Mouse (Mus musculus): ENCODE data around the gene Lrrc17.
"Not testable (repeated sequence)": the region's sequence is repeated elsewhere in the genome, so short reads cannot be mapped to it uniquely, and the experiment has no call there.

The Lrrc17 gene

DNA sequence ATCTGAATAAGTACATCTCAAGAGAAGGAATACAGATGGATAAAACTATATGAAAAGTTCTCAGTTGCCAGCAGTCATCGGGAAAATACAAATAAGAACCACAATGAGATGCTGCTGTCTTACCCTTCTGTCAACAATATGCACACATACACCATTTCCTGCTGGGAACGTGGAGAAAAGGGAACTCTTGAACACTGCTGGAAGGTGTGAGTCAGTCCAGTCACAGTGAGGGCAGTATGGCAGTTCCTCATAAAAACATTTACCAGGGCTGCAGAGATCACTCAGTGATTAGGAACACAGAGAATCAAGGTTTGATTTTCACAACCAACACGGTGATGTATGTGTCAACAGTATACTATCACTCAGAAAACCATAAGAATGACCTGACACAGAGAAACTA, 67.6 kb downstream of the Lrrc17 start:
- DNase-seq: no peak

DNA sequence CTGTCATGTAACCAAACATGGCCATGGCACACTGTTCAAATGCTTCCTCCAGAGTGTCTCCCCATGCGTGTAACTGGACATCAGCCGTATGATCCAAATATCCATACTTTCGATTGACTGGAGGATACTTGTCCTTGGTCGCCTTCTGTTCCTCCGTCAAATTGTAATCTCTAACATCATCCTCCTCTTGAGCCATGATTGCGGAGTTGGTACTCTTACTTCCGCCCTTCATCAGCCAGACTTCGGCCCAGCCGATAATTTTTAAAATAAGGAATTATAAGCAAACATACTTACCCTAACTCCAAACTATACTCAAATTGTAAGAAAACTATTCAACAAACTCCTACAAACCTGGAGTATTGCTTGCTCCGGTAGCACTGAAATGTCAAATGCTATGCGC, 70.9 kb downstream of the Lrrc17 start:
- not testable (repeated sequence) for DNase-seq

DNA sequence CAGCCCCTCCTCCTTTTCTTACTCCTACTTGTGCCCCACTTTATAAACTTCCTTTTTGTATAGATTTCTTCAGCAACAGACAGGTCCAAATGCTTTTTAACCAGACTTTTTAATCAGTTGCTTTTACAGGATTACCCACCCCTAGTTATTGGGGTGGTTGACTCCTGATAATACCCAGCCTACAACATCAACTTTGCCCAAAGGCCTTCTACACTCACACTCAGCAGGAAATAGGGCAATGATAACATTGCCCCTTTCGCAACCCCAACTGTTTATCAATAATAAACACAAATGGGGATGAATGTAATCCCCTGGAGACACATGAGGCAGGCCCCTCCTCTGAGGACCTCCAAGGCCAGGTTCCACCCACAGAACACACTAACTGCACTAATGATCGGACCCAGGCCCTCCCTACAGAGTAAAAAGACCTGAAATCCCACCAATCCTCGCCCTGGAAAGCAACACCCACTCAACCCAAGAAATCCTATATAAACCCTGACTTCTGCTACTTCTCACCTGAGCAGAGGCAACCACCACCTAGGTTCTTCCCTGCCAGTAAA, 73.2 kb downstream of the Lrrc17 start:
- DNase-seq: no peak

Measured in thymus, postnatal 4 days (tissue).